Mouse (Mus musculus) midbrain, embryonic 10.5 days (tissue): ENCODE data around the gene 1810009J06Rik. TPM values are rescaled to one million over a fixed set of nuclear protein-coding genes. Genes with fewer than 3 reads are reported as not detected.
"Not testable (repeated sequence)": the region's sequence is repeated elsewhere in the genome, so short reads cannot be mapped to it uniquely, and the experiment has no call there.

Experiments
- DNase-seq: peaks from one replicate; pipeline ENCODE4 v3.0.0-alpha.2; 2017; ENCODE audit warnings: low spot score
- H3K27ac ChIP-seq: fragments of 300-500 bp; sonication (generic); replicated peaks from 2 replicates; pipeline ENCODE4 v1.5.1; 2016; ENCODE audit warnings: mild to moderate bottlenecking
- H3K27me3 ChIP-seq: fragments of 300-500 bp; sonication (generic); 2 replicates; pipeline ENCODE4 v1.6.1; 2016; ENCODE audit warnings: low read depth, mild to moderate bottlenecking; ENCODE audit not compliant: poor library complexity, severe bottlenecking
- H3K36me3 ChIP-seq: fragments of 300-500 bp; sonication (generic); 2 replicates; pipeline ENCODE4 v1.6.1; 2016; ENCODE audit warnings: mild to moderate bottlenecking, moderate library complexity
- H3K4me1 ChIP-seq: fragments of 300-500 bp; sonication (generic); 2 replicates; pipeline ENCODE4 v1.6.1; 2016
- H3K4me3 ChIP-seq: fragments of 300-500 bp; sonication (generic); 2 replicates; pipeline ENCODE4 v1.5.1; 2016; ENCODE audit warnings: mild to moderate bottlenecking, moderate library complexity
- H3K9me3 ChIP-seq: fragments of 300-500 bp; sonication (generic); replicated peaks from 2 replicates; pipeline ENCODE4 v1.6.1; 2016; ENCODE audit warnings: mild to moderate bottlenecking
- WGBS: fragments of 180-500 bp; shearing (Covaris S2); methylation state at CpG from one replicate; pipeline ENCODE4 v1.1.7; 2016; 5-methylcytosine and 5-hydroxymethylcytosine counted together
- polyA plus RNA-seq: library from polyadenylated mRNA; unstranded; fragments of >200 nt; fragmentation: Nextera tagmentation; extraction: Ambion mirVana; gene quantifications from 2 replicates; pipeline ENCODE4 v1.2.1, GENCODE M21; 2016

Gene 1810009J06Rik
- not detected in 2 replicates for polyA plus RNA-seq

GRCm38 (mm10) chr6:40964454-40964853 lies at the start of gene 1810009J06Rik:
1810009J06Rik (plus strand) TSS chr6:40964754.
- not testable (repeated sequence) for H3K27me3 ChIP-seq, DNase-seq, H3K27ac ChIP-seq, H3K9me3 ChIP-seq, H3K4me3 ChIP-seq, H3K4me1 ChIP-seq, H3K36me3 ChIP-seq
- WGBS, result 96% methylated on average over 2 of the region's 2 CpGs

- Histone ChIP-seq H3K4me3 (no peak overlapping the region), H3K27me3 (no peaks in the 10 kb centered on the region), H3K36me3 (no peaks in the 10 kb centered on the region), H3K9me3 (no peaks in the 10 kb centered on the region), H3K27ac (no peak overlapping the region), H3K4me1 (no peaks in the 10 kb centered on the region)
- DNase-seq, result no peak
- WGBS, result 86% methylated on average over 4 of the region's 4 CpGs
Measured at GRCm38 (mm10) chr6:40919954-40920353, 44.6 kb upstream of the 1810009J06Rik start.

GRCm38 (mm10) chr6:40940457-40940856 lies 24.1 kb upstream of the 1810009J06Rik start, which contains the start of gene 1700074P13Rik:
1700074P13Rik (minus strand) TSS chr6:40940557.
- whole genome bisulfite sequencing, result 95% methylated on average over 10 of the region's 10 CpGs
- no peak for DNase-seq
- no peaks in the 10 kb centered on the region for H3K9me3 ChIP-seq

GRCm38 (mm10) chr6:40951770-40952169 lies 12.8 kb upstream of the 1810009J06Rik start, which contains the start of gene Gm4744:
Gm4744 (minus strand) TSS chr6:40951870.
- Histone ChIP-seq H3K27ac (no peak within 1 kb of the TSS), H3K27me3 (no peaks in the 10 kb centered on the region), H3K9me3 (no peaks in the 10 kb centered on the region)

More at GRCm38 (mm10) chr6:40940457-40940856, 24.1 kb upstream of the 1810009J06Rik start, which contains the start of gene 1700074P13Rik:
- no peaks in the 10 kb centered on the region for H3K36me3 ChIP-seq
- no peaks in the 10 kb centered on the region for H3K4me1 ChIP-seq
- no peaks in the 10 kb centered on the region for H3K27me3 ChIP-seq
- H3K27ac ChIP-seq, result no peak within 1 kb of the TSS
- H3K4me3 ChIP-seq, result no peak within 1 kb of the TSS

GRCm38 (mm10) chr6:40953716-40954115 lies 10.8 kb upstream of the 1810009J06Rik start:
- DNase-seq, result no peak
- Histone ChIP-seq H3K9me3 (0 out of 2 replicates have a peak, but pooled peaks cover 3% of the 10 kb centered on the region), H3K4me3 (no peak overlapping the region), H3K4me1 (no peaks in the 10 kb centered on the region), H3K27me3 (no peaks in the 10 kb centered on the region), H3K27ac (no peak overlapping the region), H3K36me3 (no peaks in the 10 kb centered on the region)
- 67% methylated on average over 2 of the region's 2 CpGs for WGBS

More at GRCm38 (mm10) chr6:40951770-40952169, 12.8 kb upstream of the 1810009J06Rik start, which contains the start of gene Gm4744:
- DNase-seq, result no peak
- Histone ChIP-seq H3K4me3 (no peak within 1 kb of the TSS), H3K36me3 (no peaks in the 10 kb centered on the region), H3K4me1 (no peaks in the 10 kb centered on the region)

- H3K4me3 ChIP-seq, H3K36me3 ChIP-seq, H3K27ac ChIP-seq, H3K9me3 ChIP-seq, H3K4me1 ChIP-seq, H3K27me3 ChIP-seq, DNase-seq: not testable (repeated sequence)
Measured at GRCm38 (mm10) chr6:40999379-40999778, 34.8 kb downstream of the 1810009J06Rik start, which contains the start of gene Gm2663. Gm2663 (minus strand) TSS chr6:40999479.

GRCm38 (mm10) chr6:41015065-41015464 lies 50.5 kb downstream of the 1810009J06Rik start:
- WGBS, result 78% methylated on average over 4 of the region's 4 CpGs
- H3K36me3 ChIP-seq, result no peaks in the 10 kb centered on the region

More at GRCm38 (mm10) chr6:41015065-41015464, 50.5 kb downstream of the 1810009J06Rik start:
- Histone ChIP-seq H3K4me3 (no peak overlapping the region), H3K4me1 (no peaks in the 10 kb centered on the region), H3K27ac (no peak overlapping the region), H3K9me3 (no peaks in the 10 kb centered on the region), H3K27me3 (no peaks in the 10 kb centered on the region)
- no peak for DNase-seq

Other genes starting within 250 kb of the 1810009J06Rik start
- gene Moxd2, start 77.3 kb upstream of the 1810009J06Rik start, polyA plus RNA-seq, result not detected in 2 replicates
- not detected in 2 replicates for gene Prss58, start 64.4 kb upstream of the 1810009J06Rik start, polyA plus RNA-seq
- not detected in 2 replicates for gene 1700074P13Rik, start 24.2 kb upstream of the 1810009J06Rik start, polyA plus RNA-seq
- gene Gm4744, start 12.9 kb upstream of the 1810009J06Rik start, polyA plus RNA-seq, result not detected in 2 replicates
- gene Gm2663, start 34.7 kb downstream of the 1810009J06Rik start, polyA plus RNA-seq, result not detected in 2 replicates
- not detected in 2 replicates for gene 2210010C04Rik, start 70.8 kb downstream of the 1810009J06Rik start, polyA plus RNA-seq